Mouse (Mus musculus) hindbrain, embryonic 16.5 days (tissue): ENCODE results near the gene Nudt16l1. TPM values are rescaled to one million over a fixed set of nuclear protein-coding genes. Genes with fewer than 3 reads are reported as not detected.
A peak's percentile ranks its signal among the peaks of the same experiment; 100 is the strongest.

Experiments used
- ATAC-seq: fragments of 200-750 bp; cut with Nextera tagmentation; 2 replicates; pipeline ENCODE4 v1.8.0; 2017; ENCODE audit warnings: moderate TSS enrichment, moderate library complexity
- H3K27ac ChIP-seq: fragments of 300-500 bp; sonication (generic); 2 replicates; pipeline ENCODE4 v1.5.1; 2014; ENCODE audit warnings: low read depth, mild to moderate bottlenecking, control low read depth, low read length, moderate library complexity
- H3K27me3 ChIP-seq: fragments of 300-500 bp; sonication (generic); replicated peaks from 2 replicates; pipeline ENCODE4 v1.6.1; 2014; ENCODE audit warnings: low read length; ENCODE audit not compliant: control insufficient read depth, insufficient read depth
- H3K36me3 ChIP-seq: fragments of 300-500 bp; sonication (generic); 2 replicates; pipeline ENCODE4 v1.6.1; 2014; ENCODE audit warnings: mild to moderate bottlenecking, low read length, moderate library complexity, mixed read lengths; ENCODE audit not compliant: control insufficient read depth, insufficient read depth
- H3K4me1 ChIP-seq: fragments of 300-500 bp; sonication (generic); 2 replicates; pipeline ENCODE4 v1.6.1; 2014; ENCODE audit warnings: low read depth, low read length; ENCODE audit not compliant: control insufficient read depth, insufficient read depth
- H3K4me2 ChIP-seq: fragments of 300-500 bp; sonication (generic); 2 replicates; pipeline ENCODE4 v1.6.1; 2014; ENCODE audit warnings: mild to moderate bottlenecking, low read length, control low read depth, moderate library complexity
- H3K4me3 ChIP-seq: fragments of 300-500 bp; sonication (generic); 2 replicates; pipeline ENCODE4 v1.5.1; 2014; ENCODE audit warnings: mild to moderate bottlenecking, low read length, control low read depth, moderate library complexity
- H3K9ac ChIP-seq: fragments of 300-500 bp; sonication (generic); 2 replicates; pipeline ENCODE4 v1.6.1; 2014; ENCODE audit warnings: low read depth, mild to moderate bottlenecking, control low read depth, low read length, moderate library complexity
- H3K9me3 ChIP-seq: fragments of 300-500 bp; sonication (generic); 2 replicates; pipeline ENCODE4 v1.6.1; 2014; ENCODE audit warnings: mild to moderate bottlenecking, low read length, moderate library complexity; ENCODE audit not compliant: control insufficient read depth
- WGBS: fragments of 180-500 bp; shearing (Covaris S2); extraction: QIAGEN DNeasy Blood & Tissue Kit; methylation state at CpG from one replicate; pipeline ENCODE4 v1.1.7; 2014; 5-methylcytosine and 5-hydroxymethylcytosine counted together
- polyA plus RNA-seq: library from polyadenylated mRNA; unstranded; fragments of >200 nt; fragmentation: Nextera tagmentation; extraction: Ambion mirVana; gene quantifications from 2 replicates; pipeline ENCODE4 v1.2.1, GENCODE M21; 2015

Gene Nudt16l1
- polyA plus RNA-seq, 1 experiment from 2014 or later, result 137 TPM

GRCm38 (mm10) chr16:4963797-4964709 is 25.5 kb downstream of the Nudt16l1 start, which contains the start of gene Anks3:
Gene Anks3 (minus strand): TSS chr16:4964205.
- Histone ChIP-seq H3K9me3 (no peaks in the 10 kb centered on the region), H3K4me2 (peak within 1 kb of the TSS; percentile 81), H3K4me1 (peaks cover 19% of the 10 kb centered on the region), H3K27ac (peak within 1 kb of the TSS; percentile 83), H3K27me3 (no peaks in the 10 kb centered on the region), H3K4me3 (peak within 1 kb of the TSS; percentile 88), H3K9ac (peak within 1 kb of the TSS; percentile 87), H3K36me3 (no peaks in the 10 kb centered on the region)
- under 1% methylated on average over 65 of the region's 76 CpGs for WGBS
- peak; percentile 99 for ATAC-seq

GRCm38 (mm10) chr16:4964731-4965391 is 26.3 kb downstream of the Nudt16l1 start:
- Histone ChIP-seq H3K4me1 (peaks cover 19% of the 10 kb centered on the region), H3K9ac (peak overlapping the region; percentile 87), H3K4me2 (peak overlapping the region; percentile 81), H3K36me3 (no peaks in the 10 kb centered on the region), H3K9me3 (no peaks in the 10 kb centered on the region), H3K27ac (peak overlapping the region; percentile 83), H3K27me3 (no peaks in the 10 kb centered on the region), H3K4me3 (peak overlapping the region; percentile 88)
- ATAC-seq, result no peak
- WGBS, result 23% methylated on average over 13 of the region's 13 CpGs

- Histone ChIP-seq H3K4me3 (no peak overlapping the region), H3K27me3 (no peaks in the 10 kb centered on the region), H3K9me3 (no peaks in the 10 kb centered on the region), H3K4me1 (peaks cover 19% of the 10 kb centered on the region), H3K36me3 (no peaks in the 10 kb centered on the region), H3K9ac (no peak overlapping the region), H3K27ac (no peak overlapping the region), H3K4me2 (peak overlapping the region; percentile 81; the same call in 1 of the 2 replicates)
- no peak for ATAC-seq
- WGBS, result 86% methylated on average over 8 of the region's 8 CpGs
These were observed 27.0 kb downstream of the Nudt16l1 start for GRCm38 (mm10) chr16:4965392-4966129.

GRCm38 (mm10) chr16:4968426-4968825 is 29.9 kb downstream of the Nudt16l1 start:
- Histone ChIP-seq H3K27me3 (no peaks in the 10 kb centered on the region), H3K4me3 (no peak overlapping the region), H3K27ac (no peak overlapping the region), H3K9me3 (no peaks in the 10 kb centered on the region), H3K9ac (no peak overlapping the region), H3K4me1 (peaks cover 6% of the 10 kb centered on the region), H3K4me2 (no peak overlapping the region), H3K36me3 (no peaks in the 10 kb centered on the region)
- no peak for ATAC-seq
- WGBS, result 83% methylated on average over 3 of the region's 3 CpGs

- no peaks in the 10 kb centered on the region for H3K9me3 ChIP-seq
- no peak overlapping the region for H3K4me2 ChIP-seq
- H3K9ac ChIP-seq, result no peak overlapping the region
- H3K4me1 ChIP-seq, result peaks cover 4% of the 10 kb centered on the region; the same call in 1 of the 2 replicates
- whole genome bisulfite sequencing, result 84% methylated on average over 5 of the region's 5 CpGs
- H3K4me3 ChIP-seq, result no peak overlapping the region
- no peak overlapping the region for H3K27ac ChIP-seq
- no peaks in the 10 kb centered on the region for H3K36me3 ChIP-seq
- no peaks in the 10 kb centered on the region for H3K27me3 ChIP-seq
- ATAC-seq, result no peak
These were observed 30.7 kb downstream of the Nudt16l1 start for GRCm38 (mm10) chr16:4969055-4969843.

DNA sequence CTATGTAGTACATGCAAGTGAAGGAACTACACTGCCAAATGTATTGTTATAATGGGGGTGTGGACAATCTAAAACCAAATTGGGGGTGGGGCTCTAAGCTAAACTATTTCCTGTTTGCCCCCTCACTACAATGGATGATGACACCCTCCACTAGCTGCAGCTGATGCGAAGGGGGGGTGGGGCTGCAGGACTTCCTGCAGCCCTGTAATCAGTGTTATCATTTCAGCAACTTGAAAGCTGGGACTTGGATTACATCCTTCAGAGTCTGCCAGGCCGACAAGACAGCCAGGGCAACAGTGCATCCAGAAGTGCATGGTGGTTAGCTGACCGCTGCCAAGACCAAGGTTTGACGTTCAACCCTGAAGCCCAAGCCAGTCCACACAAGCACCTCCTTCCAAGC is 33.1 kb downstream of the Nudt16l1 start:
- Histone ChIP-seq H3K36me3 (no peaks in the 10 kb centered on the region), H3K4me2 (no peak overlapping the region), H3K9ac (no peak overlapping the region), H3K4me1 (no peaks in the 10 kb centered on the region), H3K27me3 (no peaks in the 10 kb centered on the region), H3K27ac (no peak overlapping the region), H3K4me3 (no peak overlapping the region), H3K9me3 (no peaks in the 10 kb centered on the region)
- 81% methylated on average over 4 of the region's 4 CpGs for WGBS
- ATAC-seq, result no peak

GRCm38 (mm10) chr16:4974521-4974920 is 36.0 kb downstream of the Nudt16l1 start:
- Histone ChIP-seq H3K9me3 (no peaks in the 10 kb centered on the region), H3K27me3 (no peaks in the 10 kb centered on the region), H3K27ac (no peak overlapping the region), H3K36me3 (no peaks in the 10 kb centered on the region), H3K4me1 (no peaks in the 10 kb centered on the region), H3K4me3 (no peak overlapping the region), H3K9ac (no peak overlapping the region), H3K4me2 (no peak overlapping the region)
- 76% methylated on average over 5 of the region's 5 CpGs for WGBS
- 0 out of 2 replicates have a peak, but pooled peaks have one; percentile 40 for ATAC-seq

DNA sequence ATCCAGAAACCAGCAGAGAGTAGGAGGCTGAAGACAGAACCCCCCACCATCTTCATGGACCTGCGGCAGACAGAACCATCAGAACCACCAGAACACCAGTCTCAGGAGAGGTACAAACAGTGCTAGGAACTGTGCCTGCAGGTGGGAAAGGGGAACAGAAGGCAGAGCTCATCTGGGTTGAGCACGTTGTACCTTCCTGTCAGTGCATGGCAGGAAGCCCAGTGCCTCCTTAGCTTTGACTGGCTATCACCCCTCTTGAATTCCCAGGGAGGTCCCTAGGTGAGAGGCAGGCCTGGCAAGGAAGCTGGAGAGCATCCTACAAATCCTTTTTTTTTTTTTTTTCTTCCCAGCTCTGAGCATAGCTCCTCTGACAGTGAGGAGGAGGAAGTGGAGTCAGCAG is 37.6 kb downstream of the Nudt16l1 start:
- H3K4me1 ChIP-seq, result no peaks in the 10 kb centered on the region
- no peaks in the 10 kb centered on the region for H3K27me3 ChIP-seq
- H3K4me3 ChIP-seq, result no peak overlapping the region
- H3K27ac ChIP-seq, result no peak overlapping the region
- H3K36me3 ChIP-seq, result no peaks in the 10 kb centered on the region
- no peak overlapping the region for H3K9ac ChIP-seq
- ATAC-seq, result no peak
- no peak overlapping the region for H3K4me2 ChIP-seq
- no peaks in the 10 kb centered on the region for H3K9me3 ChIP-seq
- 80% methylated on average over 2 of the region's 2 CpGs for WGBS
